Mouse (Mus musculus) heart, postnatal 0 days (tissue): Measurements from ENCODE around the gene Mad2l1bp.

ENCODE experiments used
- CTCF ChIP-seq: IDR thresholded peaks from 2 replicates; pipeline ENCODE4 v1.5.1; 2016; ENCODE audit warnings: antibody characterized with exemption, control low read depth, low read depth
- EP300 ChIP-seq: IDR thresholded peaks from 2 replicates; pipeline ENCODE4 v1.6.1; 2016; ENCODE audit warnings: antibody characterized with exemption, low read depth

DNA sequence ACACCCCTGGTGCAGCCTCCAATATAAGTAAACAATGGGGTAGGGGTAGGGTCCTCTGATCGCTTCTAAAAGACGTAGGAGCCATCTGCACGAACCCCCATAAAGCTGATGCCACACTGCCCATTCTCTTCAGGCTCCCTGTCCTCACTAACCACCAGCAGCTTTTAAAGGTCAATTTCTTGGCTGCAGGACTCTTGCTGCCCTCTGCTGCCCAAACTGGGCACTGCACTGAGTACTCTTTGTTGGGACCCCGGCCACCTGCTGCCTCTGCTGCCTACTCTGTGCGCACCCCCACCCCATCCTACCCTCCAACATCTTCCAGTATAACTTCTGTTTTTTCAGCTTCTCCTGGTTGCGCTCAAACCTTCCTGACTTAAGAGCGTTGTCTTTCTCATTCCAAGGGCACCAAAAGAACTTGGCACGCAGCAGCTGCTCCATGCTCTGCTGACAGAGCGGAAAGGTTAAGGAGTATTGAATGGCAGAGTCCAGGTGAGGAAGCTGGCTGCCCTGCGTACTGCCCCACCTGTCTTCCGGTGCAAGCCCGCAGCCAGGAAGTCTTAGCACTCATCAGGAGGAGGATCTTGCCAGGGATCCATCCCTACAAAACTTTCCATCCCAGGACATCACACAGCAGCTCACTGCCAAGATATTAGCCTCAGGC lies 21.2 kb downstream of the Mad2l1bp start:
- peak; percentile 91 for TF ChIP-seq CTCF
- no peak for TF ChIP-seq EP300
